Mouse (Mus musculus) neural tube, embryonic 12.5 days (tissue): ENCODE results near the gene Larp4b. TPM values are rescaled to one million over a fixed set of nuclear protein-coding genes. Genes with fewer than 3 reads are reported as not detected.
A peak's percentile ranks its signal among the peaks of the same experiment; 100 is the strongest.
"Not testable (repeated sequence)": the region's sequence is repeated elsewhere in the genome, so short reads cannot be mapped to it uniquely, and the experiment has no call there.

Experiments
- ATAC-seq: fragments of 200-750 bp; cut with Nextera tagmentation; 2 replicates; pipeline ENCODE4 v1.8.0; 2017; ENCODE audit warnings: low read depth, mild to moderate bottlenecking, moderate TSS enrichment, moderate library complexity; ENCODE audit not compliant: low FRiP score
- H3K27ac ChIP-seq: fragments of 300-500 bp; sonication (generic); 2 replicates; pipeline ENCODE4 v1.5.1; 2016
- H3K27me3 ChIP-seq: fragments of 300-500 bp; sonication (generic); replicated peaks from 2 replicates; pipeline ENCODE4 v1.6.1; 2016; ENCODE audit warnings: mild to moderate bottlenecking
- H3K36me3 ChIP-seq: fragments of 300-500 bp; sonication (generic); 2 replicates; pipeline ENCODE4 v1.6.1; 2016; ENCODE audit warnings: mild to moderate bottlenecking
- H3K4me1 ChIP-seq: fragments of 300-500 bp; sonication (generic); 2 replicates; pipeline ENCODE4 v1.6.1; 2016
- H3K4me2 ChIP-seq: fragments of 300-500 bp; sonication (generic); replicated peaks from 2 replicates; pipeline ENCODE4 v1.6.1; 2016; ENCODE audit warnings: mild to moderate bottlenecking
- H3K4me3 ChIP-seq: fragments of 300-500 bp; sonication (generic); 2 replicates; pipeline ENCODE4 v1.5.1; 2016
- H3K9ac ChIP-seq: fragments of 300-500 bp; sonication (generic); 2 replicates; pipeline ENCODE4 v1.6.1; 2016; ENCODE audit warnings: mild to moderate bottlenecking
- H3K9me3 ChIP-seq: fragments of 300-500 bp; sonication (generic); 2 replicates; pipeline ENCODE4 v1.6.1; 2016; ENCODE audit warnings: mild to moderate bottlenecking
- WGBS: fragments of 180-500 bp; shearing (Covaris S2); methylation state at CpG from one replicate; pipeline ENCODE4 v1.1.7; 2016; 5-methylcytosine and 5-hydroxymethylcytosine counted together
- polyA plus RNA-seq: library from polyadenylated mRNA; unstranded; fragments of >200 nt; fragmentation: Nextera tagmentation; extraction: Ambion mirVana; gene quantifications from 2 replicates; pipeline ENCODE4 v1.2.1, GENCODE M21; 2016

Gene Larp4b
- polyA plus RNA-seq, result 34.2 and 34.5 TPM in 2 replicates

- Histone ChIP-seq H3K4me3 (peak within 1 kb of the TSS; percentile 97), H3K9ac (peak within 1 kb of the TSS; percentile 98), H3K9me3 (no peaks in the 10 kb centered on the region), H3K27me3 (no peaks in the 10 kb centered on the region), H3K27ac (peak within 1 kb of the TSS; percentile 79), H3K36me3 (no peaks in the 10 kb centered on the region), H3K4me1 (peaks cover 14% of the 10 kb centered on the region), H3K4me2 (peak within 1 kb of the TSS; percentile 97)
- ATAC-seq, result peak; percentile 100
- WGBS, result under 1% methylated on average over 88 of the region's 92 CpGs
Measured at GRCm38 (mm10) chr13:9093316-9094155, at the start of gene Larp4b. Gene Larp4b (plus strand): TSS chr13:9093881.

- H3K9me3 ChIP-seq, result no peaks in the 10 kb centered on the region
- no peak overlapping the region for H3K4me3 ChIP-seq
- no peaks in the 10 kb centered on the region for H3K4me1 ChIP-seq
- H3K27ac ChIP-seq, result no peak overlapping the region
- H3K4me2 ChIP-seq, result no peak overlapping the region
- no peak overlapping the region for H3K9ac ChIP-seq
- no peaks in the 10 kb centered on the region for H3K27me3 ChIP-seq
- no peaks in the 10 kb centered on the region for H3K36me3 ChIP-seq
- ATAC-seq, result no peak
- WGBS, result 98% methylated on average over 1 of the region's 1 CpGs
Measured at GRCm38 (mm10) chr13:9044731-9045130, 49.0 kb upstream of the Larp4b start.

- not testable (repeated sequence) for H3K4me3 ChIP-seq
Measured at GRCm38 (mm10) chr13:9052049-9052691, 41.5 kb upstream of the Larp4b start.

GRCm38 (mm10) chr13:9057277-9057676 lies 36.4 kb upstream of the Larp4b start:
- no peaks in the 10 kb centered on the region for H3K36me3 ChIP-seq
- H3K4me2 ChIP-seq, result no peak overlapping the region
- no peak overlapping the region for H3K9ac ChIP-seq
- no peak for ATAC-seq
- H3K27ac ChIP-seq, result no peak overlapping the region
- no peaks in the 10 kb centered on the region for H3K9me3 ChIP-seq
- no peak overlapping the region for H3K4me3 ChIP-seq
- H3K4me1 ChIP-seq, result no peaks in the 10 kb centered on the region
- 66% methylated on average over 1 of the region's 1 CpGs for WGBS
- no peaks in the 10 kb centered on the region for H3K27me3 ChIP-seq

More at GRCm38 (mm10) chr13:9052049-9052691, 41.5 kb upstream of the Larp4b start:
- ATAC-seq, H3K36me3 ChIP-seq, H3K9ac ChIP-seq, H3K27me3 ChIP-seq, H3K27ac ChIP-seq, H3K4me1 ChIP-seq, H3K9me3 ChIP-seq, H3K4me2 ChIP-seq: not testable (repeated sequence)
- WGBS, result 64% methylated on average over 10 of the region's 10 CpGs

GRCm38 (mm10) chr13:9058706-9059105 lies 35.0 kb upstream of the Larp4b start:
- 96% methylated on average over 4 of the region's 4 CpGs for WGBS
- Histone ChIP-seq H3K36me3 (no peaks in the 10 kb centered on the region), H3K27ac (no peak overlapping the region), H3K9ac (no peak overlapping the region), H3K4me3 (no peak overlapping the region), H3K4me1 (no peaks in the 10 kb centered on the region), H3K27me3 (no peaks in the 10 kb centered on the region), H3K9me3 (no peaks in the 10 kb centered on the region), H3K4me2 (no peak overlapping the region)
- ATAC-seq, result no peak

- no peaks in the 10 kb centered on the region for H3K36me3 ChIP-seq
- no peak overlapping the region for H3K4me3 ChIP-seq
- 86% methylated on average over 4 of the region's 4 CpGs for WGBS
- no peaks in the 10 kb centered on the region for H3K9me3 ChIP-seq
- no peak overlapping the region for H3K9ac ChIP-seq
- no peak for ATAC-seq
- H3K27me3 ChIP-seq, result no peaks in the 10 kb centered on the region
- H3K4me2 ChIP-seq, result no peak overlapping the region
- H3K27ac ChIP-seq, result no peak overlapping the region
- no peaks in the 10 kb centered on the region for H3K4me1 ChIP-seq
Measured at GRCm38 (mm10) chr13:9061394-9061793, 32.3 kb upstream of the Larp4b start.

- no peaks in the 10 kb centered on the region for H3K27me3 ChIP-seq
- H3K9me3 ChIP-seq, result no peaks in the 10 kb centered on the region
- H3K4me1 ChIP-seq, result no peaks in the 10 kb centered on the region
- 86% methylated on average over 2 of the region's 2 CpGs for WGBS
- no peaks in the 10 kb centered on the region for H3K36me3 ChIP-seq
- ATAC-seq, result no peak
- no peak overlapping the region for H3K9ac ChIP-seq
- H3K4me2 ChIP-seq, result no peak overlapping the region
- H3K4me3 ChIP-seq, result no peak overlapping the region
- H3K27ac ChIP-seq, result no peak overlapping the region
Measured at GRCm38 (mm10) chr13:9064196-9064595, 29.5 kb upstream of the Larp4b start.

GRCm38 (mm10) chr13:9066107-9066506 lies 27.6 kb upstream of the Larp4b start:
- 73% methylated on average over 5 of the region's 5 CpGs for WGBS
- no peak overlapping the region for H3K4me3 ChIP-seq
- no peak overlapping the region for H3K9ac ChIP-seq
- H3K27ac ChIP-seq, result no peak overlapping the region
- H3K36me3 ChIP-seq, result no peaks in the 10 kb centered on the region
- no peaks in the 10 kb centered on the region for H3K9me3 ChIP-seq
- H3K27me3 ChIP-seq, result no peaks in the 10 kb centered on the region
- no peaks in the 10 kb centered on the region for H3K4me1 ChIP-seq
- no peak for ATAC-seq
- H3K4me2 ChIP-seq, result no peak overlapping the region

GRCm38 (mm10) chr13:9071008-9071407 lies 22.7 kb upstream of the Larp4b start:
- no peak overlapping the region for H3K4me3 ChIP-seq
- H3K9ac ChIP-seq, result no peak overlapping the region
- H3K27me3 ChIP-seq, result no peaks in the 10 kb centered on the region
- no peaks in the 10 kb centered on the region for H3K4me1 ChIP-seq
- H3K27ac ChIP-seq, result no peak overlapping the region
- H3K4me2 ChIP-seq, result no peak overlapping the region
- WGBS, result 88% methylated on average over 9 of the region's 9 CpGs
- no peaks in the 10 kb centered on the region for H3K36me3 ChIP-seq
- no peaks in the 10 kb centered on the region for H3K9me3 ChIP-seq
- ATAC-seq, result no peak

GRCm38 (mm10) chr13:9073818-9074217 lies 19.9 kb upstream of the Larp4b start:
- Histone ChIP-seq H3K9ac (no peak overlapping the region), H3K4me2 (no peak overlapping the region), H3K9me3 (no peaks in the 10 kb centered on the region), H3K27me3 (no peaks in the 10 kb centered on the region), H3K4me1 (no peaks in the 10 kb centered on the region), H3K4me3 (no peak overlapping the region), H3K36me3 (no peaks in the 10 kb centered on the region), H3K27ac (no peak overlapping the region)
- 70% methylated on average over 4 of the region's 4 CpGs for WGBS
- no peak for ATAC-seq

- H3K36me3 ChIP-seq, result no peaks in the 10 kb centered on the region
- no peak for ATAC-seq
- H3K4me1 ChIP-seq, result no peaks in the 10 kb centered on the region
- WGBS, result 81% methylated on average over 7 of the region's 7 CpGs
- no peaks in the 10 kb centered on the region for H3K27me3 ChIP-seq
- no peaks in the 10 kb centered on the region for H3K9me3 ChIP-seq
- no peak overlapping the region for H3K4me2 ChIP-seq
- H3K27ac ChIP-seq, result no peak overlapping the region
- H3K4me3 ChIP-seq, result no peak overlapping the region
- no peak overlapping the region for H3K9ac ChIP-seq
Measured at GRCm38 (mm10) chr13:9075825-9076592, 17.7 kb upstream of the Larp4b start.
